Mouse (Mus musculus): ENCODE measurements around the gene Ikzf1. TPM values are rescaled to one million over a fixed set of nuclear protein-coding genes. Genes with fewer than 3 reads are reported as not detected.

The Ikzf1 gene
- total RNA-seq, 2 experiments from 2014 or later: 1.1 to 2.6 TPM

- no peak for DNase-seq
Measured at GRCm38 (mm10) chr11:11725252-11725875, 40.6 kb downstream of the Ikzf1 start.

DNA sequence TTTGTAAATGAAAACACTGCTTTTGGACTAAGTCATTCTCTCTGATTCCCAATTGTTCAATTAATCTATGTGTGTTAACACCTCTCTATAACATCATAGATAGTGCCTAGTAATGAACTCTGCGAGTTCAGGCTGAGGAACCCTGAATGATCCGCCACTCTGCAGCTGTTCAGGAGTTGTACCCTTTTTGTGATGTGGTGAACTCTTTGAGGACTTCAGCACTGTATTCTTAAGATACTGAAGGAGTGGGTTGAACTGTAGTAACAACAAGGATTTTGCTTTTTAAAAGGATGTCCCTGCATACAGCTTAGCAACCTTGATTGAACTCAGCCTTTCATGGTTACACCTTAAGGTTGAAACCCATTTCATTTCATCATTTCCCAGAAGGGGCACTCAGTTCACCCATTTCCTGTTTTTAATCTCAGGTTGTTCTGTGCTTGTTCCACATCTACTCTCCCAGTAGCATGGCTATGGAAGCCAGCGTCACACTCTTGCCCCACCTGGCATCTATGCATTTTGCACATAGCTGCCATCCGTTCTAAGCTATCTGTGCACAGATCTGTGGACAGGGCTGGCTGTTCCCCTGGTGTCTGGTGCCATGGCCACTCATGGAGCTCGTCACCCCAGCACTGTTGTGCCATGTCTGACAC is 41.2 kb downstream of the Ikzf1 start:
- DNase-seq: no peak

DNA sequence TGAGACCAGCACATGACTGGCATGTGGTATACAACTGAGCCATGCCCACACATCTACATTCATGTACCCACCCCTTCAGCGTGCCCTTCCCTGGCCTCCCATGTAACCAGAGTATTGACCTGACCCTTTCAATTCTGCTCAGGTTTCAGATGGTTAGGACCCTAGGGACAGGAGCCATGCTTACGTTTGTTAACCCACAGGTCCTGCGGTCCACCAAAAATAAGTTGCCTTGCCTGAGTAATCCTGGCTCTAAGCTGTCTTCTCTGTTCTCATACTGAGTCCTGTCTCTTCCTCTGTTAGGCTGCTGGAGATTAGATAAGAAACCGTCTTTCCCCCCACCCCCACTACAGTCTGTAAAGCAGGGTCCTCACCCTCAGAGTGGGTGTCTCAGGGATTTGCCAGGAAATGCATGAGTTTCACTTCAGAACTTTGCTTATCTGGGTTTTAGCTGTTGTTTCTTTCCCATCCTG is 42.0 kb downstream of the Ikzf1 start:
- DNase-seq: no peak

DNA sequence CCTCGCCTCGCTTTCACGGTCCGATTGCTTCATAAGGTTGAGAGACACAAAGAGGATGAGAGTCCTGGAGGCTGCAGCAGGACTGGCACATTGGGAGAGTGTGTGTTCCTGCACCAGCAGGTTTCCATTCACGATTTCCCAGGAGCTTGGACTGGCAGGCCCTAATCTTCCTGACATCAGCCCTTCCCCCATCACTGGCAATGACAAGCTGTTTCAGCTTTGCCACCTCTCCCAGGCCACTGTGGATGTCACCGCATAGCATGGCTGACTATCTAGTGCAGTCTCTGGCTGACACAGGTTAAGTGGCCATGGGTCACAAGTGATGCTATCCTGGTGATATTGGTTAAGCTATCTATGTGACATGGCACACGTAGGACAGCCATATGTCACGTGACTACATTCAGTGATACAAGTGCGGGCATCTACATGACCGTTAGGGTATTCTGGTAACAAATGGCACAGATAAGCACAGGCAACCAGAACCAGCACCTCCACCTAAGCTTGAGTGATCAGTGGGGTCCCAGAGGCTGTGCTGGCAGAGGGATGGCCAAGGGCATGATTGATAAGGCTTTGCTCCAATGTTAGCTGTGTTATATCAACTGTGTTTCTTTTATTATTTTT is 43.2 kb downstream of the Ikzf1 start:
- DNase-seq: no peak

- no peak for DNase-seq
Measured at GRCm38 (mm10) chr11:11729216-11729615, 44.4 kb downstream of the Ikzf1 start.

DNA sequence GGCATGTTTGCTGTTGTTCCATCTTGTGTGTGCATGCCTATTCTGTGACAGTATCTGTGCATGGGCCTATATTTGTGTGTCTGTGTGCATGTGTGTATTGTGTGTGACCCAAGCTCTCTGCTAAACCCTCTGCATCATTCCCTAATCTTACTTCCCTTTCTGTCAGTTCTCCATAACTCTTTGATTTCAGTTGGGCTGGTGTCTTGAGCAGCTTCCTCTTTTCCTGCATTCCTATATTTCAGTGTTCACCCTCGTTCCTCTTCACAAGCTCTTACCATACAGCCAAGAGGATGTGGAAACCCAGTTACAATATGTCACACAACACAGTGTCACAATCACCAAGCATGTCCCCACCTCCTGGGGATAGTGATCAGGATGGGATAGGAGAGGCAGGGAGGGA is 45.3 kb downstream of the Ikzf1 start:
- no peak for DNase-seq

GRCm38 (mm10) chr11:11731727-11732126 is 46.9 kb downstream of the Ikzf1 start:
- no peak for DNase-seq

GRCm38 (mm10) chr11:11732972-11733770 is 48.4 kb downstream of the Ikzf1 start:
- DNase-seq: no peak

- DNase-seq: no peak
Measured at GRCm38 (mm10) chr11:11735155-11735554, 50.4 kb downstream of the Ikzf1 start.

DNA sequence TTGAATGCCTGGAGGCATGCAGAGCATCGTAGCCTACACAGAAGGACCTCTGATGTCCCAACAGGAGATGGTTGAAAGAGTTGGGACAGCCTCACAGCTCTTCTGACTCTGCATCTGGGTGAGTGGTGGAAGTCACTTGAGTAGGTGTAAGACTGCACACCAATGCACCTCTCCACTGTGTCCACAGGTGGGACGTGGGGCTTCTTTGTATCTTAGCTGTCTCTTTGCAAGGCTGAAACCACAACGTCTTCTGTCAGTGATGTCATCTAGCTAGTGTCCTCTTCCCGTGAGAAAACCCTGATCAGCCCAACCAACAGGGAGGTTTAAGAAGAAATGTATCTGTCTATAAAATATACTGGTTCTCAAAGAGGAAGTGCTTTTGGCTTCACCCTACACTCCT is 52.1 kb downstream of the Ikzf1 start:
- DNase-seq: no peak

- no peak for DNase-seq
Measured at GRCm38 (mm10) chr11:11737562-11737961, 52.8 kb downstream of the Ikzf1 start.

- no peak for DNase-seq
Measured at GRCm38 (mm10) chr11:11739054-11739453, 54.3 kb downstream of the Ikzf1 start.

- no peak for DNase-seq
Measured at GRCm38 (mm10) chr11:11740603-11741002, 55.8 kb downstream of the Ikzf1 start.

DNA sequence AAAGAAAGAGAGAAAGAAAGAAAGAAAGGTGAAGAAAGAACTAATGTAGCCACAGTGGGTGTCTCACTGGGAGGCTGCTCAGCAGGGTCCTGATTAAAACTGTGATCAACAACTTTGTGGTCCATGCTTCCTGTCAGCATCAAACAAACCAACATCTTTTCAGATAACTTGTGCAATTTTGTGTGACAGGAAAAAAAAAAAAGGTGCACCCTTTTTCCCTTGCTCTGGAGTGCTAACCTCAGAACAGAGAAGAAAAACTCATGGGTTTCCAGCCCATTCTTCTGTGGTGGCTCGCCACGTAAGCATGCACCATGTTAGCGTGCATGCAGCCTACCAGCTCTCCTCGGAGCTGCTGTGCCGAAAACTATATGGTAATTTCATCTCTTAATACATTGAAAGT is 56.8 kb downstream of the Ikzf1 start:
- DNase-seq: no peak

GRCm38 (mm10) chr11:11742626-11743025 is 57.8 kb downstream of the Ikzf1 start:
- peak; percentile 26 for DNase-seq

DNA sequence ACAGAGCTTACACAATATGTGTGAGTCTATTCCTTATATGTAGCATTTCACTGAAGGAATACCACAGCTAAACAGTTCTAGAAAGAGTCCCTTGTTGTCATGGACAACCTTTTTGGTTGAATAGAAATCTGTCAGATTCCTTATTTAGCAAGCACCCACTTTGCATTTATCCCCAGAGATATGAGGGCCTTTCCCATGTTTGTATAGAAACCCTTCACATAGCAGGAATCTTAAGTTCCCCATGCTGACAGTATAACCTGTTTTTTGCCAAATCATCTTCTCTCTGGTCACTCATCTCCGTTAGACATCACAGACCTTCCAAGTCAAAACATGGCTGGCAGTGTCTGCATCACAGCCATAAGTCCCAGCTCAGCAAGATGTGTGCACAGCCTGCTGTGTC is 59.4 kb downstream of the Ikzf1 start:
- no peak for DNase-seq

GRCm38 (mm10) chr11:11751091-11751490 is 66.3 kb downstream of the Ikzf1 start:
- DNase-seq: no peak

DNA sequence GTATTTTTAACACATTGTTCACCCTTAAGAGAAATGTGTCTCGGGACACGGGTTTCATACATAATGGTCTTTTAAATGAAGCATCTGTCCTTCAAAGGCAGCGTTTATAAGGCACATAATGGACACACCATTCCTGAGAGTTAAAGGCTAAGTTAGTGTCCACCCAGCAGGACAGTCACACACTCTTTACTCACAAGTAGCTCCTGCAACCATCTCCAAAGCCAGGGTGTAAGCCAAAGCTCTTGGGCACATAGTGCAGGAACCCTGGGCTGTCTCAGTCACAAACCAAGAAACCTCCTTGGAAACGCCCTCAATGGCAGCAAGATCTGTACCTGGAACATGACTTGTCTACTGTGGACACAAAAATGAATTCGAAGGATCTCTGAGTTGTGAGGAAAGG is 68.1 kb downstream of the Ikzf1 start:
- no peak for DNase-seq

- DNase-seq: no peak
Measured at GRCm38 (mm10) chr11:11758121-11758520, 73.3 kb downstream of the Ikzf1 start.

GRCm38 (mm10) chr11:11758883-11759282 is 74.1 kb downstream of the Ikzf1 start:
- DNase-seq: no peak

DNA sequence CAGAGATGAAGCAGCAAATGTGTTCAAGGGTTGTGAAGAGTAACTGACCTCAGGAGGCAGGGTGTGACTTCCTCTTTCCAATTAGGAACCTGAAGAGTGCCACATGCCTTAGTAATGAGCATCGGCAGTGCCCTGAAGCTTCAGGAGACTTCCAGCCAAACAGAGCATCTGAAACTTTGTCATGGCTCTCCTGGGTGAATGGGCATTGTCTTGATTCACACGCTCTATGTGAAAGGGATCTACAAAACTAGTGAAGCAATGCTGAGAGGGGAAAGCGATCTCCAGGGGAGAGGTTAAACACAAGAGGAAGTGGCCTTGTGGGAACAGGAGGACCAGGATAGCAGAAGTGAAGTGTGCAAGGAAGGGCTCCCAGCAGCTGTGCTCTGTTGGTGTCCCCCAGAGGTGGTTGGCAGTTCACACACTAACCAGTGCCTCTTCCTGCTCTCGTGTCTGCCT is 78.4 kb downstream of the Ikzf1 start:
- DNase-seq: no peak

GRCm38 (mm10) chr11:11765414-11765813 is 80.6 kb downstream of the Ikzf1 start:
- DNase-seq: no peak

DNA sequence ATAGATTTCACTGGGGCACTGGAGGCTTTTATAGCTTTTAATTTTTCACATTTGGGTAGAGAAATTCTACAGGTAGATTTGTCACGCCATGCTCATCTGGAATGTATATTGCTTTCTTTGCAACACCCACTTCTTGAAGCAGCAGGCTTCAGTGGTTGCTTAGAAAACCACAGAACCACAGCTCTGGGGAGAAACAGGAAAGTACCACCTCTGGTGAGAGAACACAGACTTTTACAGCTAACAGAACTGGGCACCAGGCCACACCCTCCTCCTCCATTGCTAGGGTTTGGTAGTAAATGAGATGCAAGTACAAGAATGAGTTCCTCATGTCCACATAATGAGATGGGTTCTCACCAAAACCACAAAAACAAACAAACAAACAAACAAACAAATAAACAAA is 81.3 kb downstream of the Ikzf1 start:
- DNase-seq: no peak
